Comparison of ENCODE assay signal across 25 mouse cellular contexts in the genomic region with DNA sequence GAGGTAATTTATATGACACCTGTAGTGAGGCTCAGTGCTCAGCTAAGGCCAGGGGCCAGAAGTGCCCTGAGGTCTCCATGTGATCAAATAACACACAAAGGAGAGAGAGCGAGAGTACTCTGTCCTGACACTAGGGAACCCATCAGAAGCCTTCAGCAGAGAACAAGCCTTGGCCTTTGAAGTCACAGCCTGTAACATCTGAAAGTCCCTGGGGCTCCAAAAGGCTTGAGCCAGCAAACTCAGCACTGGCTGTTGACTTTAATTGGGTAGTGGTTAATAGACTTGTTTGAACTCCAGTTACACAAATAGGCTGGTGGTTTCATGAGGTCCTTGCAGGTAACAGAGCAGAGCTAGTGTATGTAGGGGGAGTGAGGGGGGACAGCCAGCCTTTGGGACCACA.
"Had no signal": no experiment of that assay in that cellular context is flagged by ENCODE, and none has a peak within 500 bp of the region (broad histone marks: within the 10 kb centered on the region; RNA-seq: fewer than 3 reads in every experiment).

No protein-coding gene starts in this region.

- H3K27me3 ChIP-seq: hindbrain, embryonic 12.5 days; intestine, embryonic 15.5 days; kidney, embryonic 15.5 days; limb, embryonic 15.5 days had no signal

- H3K9me3 ChIP-seq: heart, embryonic 10.5 days; heart, embryonic 12.5 days; hindbrain, embryonic 10.5 days; hindbrain, embryonic 12.5 days; intestine, embryonic 15.5 days; kidney, embryonic 15.5 days; limb, embryonic 13.5 days; limb, embryonic 15.5 days had no signal

- H3K4me1 ChIP-seq: intestine, embryonic 15.5 days; limb, embryonic 15.5 days had no signal

- H3K36me3 ChIP-seq: heart, embryonic 10.5 days; heart, embryonic 12.5 days; hindbrain, embryonic 10.5 days; hindbrain, embryonic 12.5 days; intestine, embryonic 15.5 days; kidney, embryonic 15.5 days; limb, embryonic 13.5 days; limb, embryonic 15.5 days had no signal

- H3K9ac ChIP-seq: forebrain, postnatal 0 days; heart, embryonic 12.5 days; hindbrain, embryonic 12.5 days; hindbrain, embryonic 14.5 days; intestine, embryonic 15.5 days; kidney, embryonic 15.5 days; limb, embryonic 13.5 days; limb, embryonic 15.5 days had no signal

- DNase-seq: forebrain, postnatal 0 days; gastrocnemius, adult 2 months; gastrocnemius, postnatal 10 days; gastrocnemius, postnatal 25 days; heart, adult 18-20 months; heart, postnatal 10 days; heart, postnatal 4 days; kidney, adult 18-20 months; kidney, adult 8-10 months; kidney, postnatal 14 days; layer of hippocampus, postnatal 36 days; left cerebral cortex, postnatal 4 days had no signal

- H3K4me3 ChIP-seq: gastrocnemius, adult 2 months; heart, embryonic 10.5 days; heart, embryonic 12.5 days; hindbrain, embryonic 10.5 days; hindbrain, embryonic 12.5 days; intestine, embryonic 15.5 days; kidney, embryonic 15.5 days; limb, embryonic 13.5 days; limb, embryonic 15.5 days had no signal

- ATAC-seq: forebrain, postnatal 0 days; hindbrain, embryonic 16.5 days; inflammation-experienced regulatory T-cells, adult 6 months; intestine, embryonic 15.5 days; intestine, postnatal 0 days had no signal

- H3K4me2 ChIP-seq: heart, embryonic 12.5 days; hindbrain, embryonic 12.5 days; hindbrain, embryonic 14.5 days; intestine, embryonic 15.5 days; kidney, embryonic 15.5 days; limb, embryonic 13.5 days; limb, embryonic 15.5 days had no signal

- H3K27ac ChIP-seq: gastrocnemius, adult 2 months; heart, embryonic 10.5 days; hindbrain, embryonic 10.5 days; hindbrain, embryonic 12.5 days; hindbrain, embryonic 14.5 days; intestine, embryonic 15.5 days; kidney, embryonic 15.5 days; kidney, postnatal 0 days; limb, embryonic 13.5 days; limb, embryonic 15.5 days had no signal
